Mouse (Mus musculus) frontal cortex, postnatal 25 days (tissue): ENCODE data around the gene Traf3ip2.

ENCODE experiments used
- DNase-seq, 2 experiments: peaks; one replicate each; pipeline ENCODE4 v3.0.0; 2022; ENCODE audit warnings: low spot score in 2 of 2

Traf3ip2 gene

GRCm38 (mm10) chr10:39674766-39675165 is 62.0 kb downstream of the Traf3ip2 start:
- no peak for DNase-seq

- DNase-seq = no peak
Observed at GRCm38 (mm10) chr10:39678199-39678791, 65.6 kb downstream of the Traf3ip2 start.

GRCm38 (mm10) chr10:39681014-39681413 is 68.3 kb downstream of the Traf3ip2 start:
- DNase-seq = no peak

- no peak for DNase-seq
Observed at GRCm38 (mm10) chr10:39682556-39682955, 69.8 kb downstream of the Traf3ip2 start.

- no peak for DNase-seq
Observed at GRCm38 (mm10) chr10:39683481-39683880, 70.7 kb downstream of the Traf3ip2 start.

GRCm38 (mm10) chr10:39686811-39687210 is 74.1 kb downstream of the Traf3ip2 start:
- no peak for DNase-seq

- DNase-seq = no peak
Observed at GRCm38 (mm10) chr10:39687851-39688250, 75.1 kb downstream of the Traf3ip2 start.

- no peak for DNase-seq
Observed at GRCm38 (mm10) chr10:39691351-39692064, 78.8 kb downstream of the Traf3ip2 start.

GRCm38 (mm10) chr10:39692152-39692551 is 79.4 kb downstream of the Traf3ip2 start:
- no peak for DNase-seq
